Mouse (Mus musculus): ENCODE measurements around the gene Faf1. TPM values are rescaled to one million over a fixed set of nuclear protein-coding genes. Genes with fewer than 3 reads are reported as not detected.

Faf1 gene
- polyA plus RNA-seq, 1 experiment from 2014 or later, result 17.0 TPM

DNA sequence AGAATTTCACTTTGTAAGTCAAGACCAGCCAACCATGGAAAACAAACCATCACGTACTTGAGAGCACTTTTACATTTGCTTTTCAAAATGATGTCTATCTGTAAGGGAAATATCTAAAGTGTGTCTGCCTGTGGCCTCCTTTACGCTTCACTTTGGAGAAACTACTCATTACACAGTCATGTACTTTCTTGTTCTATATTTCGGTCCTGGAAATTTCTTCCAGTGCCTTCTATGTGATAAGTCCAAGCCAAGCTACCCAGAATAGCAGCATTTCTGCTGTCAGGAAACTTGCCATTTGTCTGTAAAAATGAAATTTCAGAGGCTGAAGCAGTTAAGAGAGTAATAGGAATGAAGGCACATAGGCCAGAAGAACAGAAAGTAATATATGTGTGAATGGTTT, 228.1 kb downstream of the Faf1 start:
- Histone ChIP-seq H3K4me2 (ENCODE audit: low read depth, low read length) (no peak overlapping the region), H3K27me3 (ENCODE audit: control insufficient read depth, insufficient read depth, low read length) (no peaks in the 10 kb centered on the region), H3K9ac (ENCODE audit: low read length) (no peak overlapping the region), H3K27ac (ENCODE audit: low read length) (no peak overlapping the region), H3K4me3 (replicated peaks; ENCODE audit: low read length) (no peak overlapping the region), H3K4me1 (ENCODE audit: control insufficient read depth, insufficient read depth, low read length) (no peaks in the 10 kb centered on the region), H3K36me3 (ENCODE audit: control insufficient read depth, insufficient read depth, low read length) (no peaks in the 10 kb centered on the region), H3K9me3 (replicated peaks; ENCODE audit: control insufficient read depth, low read length) (no peaks in the 10 kb centered on the region)
- WGBS, result 92% methylated on average over 3 of the region's 3 CpGs
- ATAC-seq (ENCODE audit: insufficient read depth, low FRiP score), result no peak

DNA sequence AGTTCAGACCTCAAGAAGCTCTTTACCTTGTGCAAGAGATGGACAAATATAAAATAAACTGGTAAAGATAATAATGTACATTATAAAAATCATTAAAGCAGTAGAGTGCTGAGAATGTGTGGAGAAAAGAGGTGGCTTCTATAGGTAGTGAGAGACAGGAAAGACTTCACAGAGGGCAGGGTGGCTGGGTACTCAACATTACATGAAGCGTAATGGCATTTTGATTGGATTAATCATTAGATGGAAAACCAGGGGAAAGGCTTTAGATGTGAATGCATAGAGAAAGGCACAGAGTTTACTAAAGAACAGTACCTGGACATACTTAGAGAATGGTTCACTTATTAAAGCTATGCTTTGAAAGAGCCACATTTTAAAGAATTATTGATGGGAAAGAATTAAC, 252.7 kb downstream of the Faf1 start:
- Histone ChIP-seq H3K9ac (ENCODE audit: low read length) (no peak overlapping the region), H3K9me3 (replicated peaks; ENCODE audit: control insufficient read depth, low read length) (no peaks in the 10 kb centered on the region), H3K36me3 (ENCODE audit: control insufficient read depth, insufficient read depth, low read length) (no peaks in the 10 kb centered on the region), H3K4me2 (ENCODE audit: low read depth, low read length) (no peak overlapping the region), H3K4me1 (ENCODE audit: control insufficient read depth, insufficient read depth, low read length) (no peaks in the 10 kb centered on the region), H3K4me3 (replicated peaks; ENCODE audit: low read length) (no peak overlapping the region), H3K27me3 (ENCODE audit: control insufficient read depth, insufficient read depth, low read length) (no peaks in the 10 kb centered on the region), H3K27ac (ENCODE audit: low read length) (no peak overlapping the region)
- ATAC-seq (ENCODE audit: insufficient read depth, low FRiP score), result no peak
- 88% methylated on average over 1 of the region's 1 CpGs for WGBS

DNA sequence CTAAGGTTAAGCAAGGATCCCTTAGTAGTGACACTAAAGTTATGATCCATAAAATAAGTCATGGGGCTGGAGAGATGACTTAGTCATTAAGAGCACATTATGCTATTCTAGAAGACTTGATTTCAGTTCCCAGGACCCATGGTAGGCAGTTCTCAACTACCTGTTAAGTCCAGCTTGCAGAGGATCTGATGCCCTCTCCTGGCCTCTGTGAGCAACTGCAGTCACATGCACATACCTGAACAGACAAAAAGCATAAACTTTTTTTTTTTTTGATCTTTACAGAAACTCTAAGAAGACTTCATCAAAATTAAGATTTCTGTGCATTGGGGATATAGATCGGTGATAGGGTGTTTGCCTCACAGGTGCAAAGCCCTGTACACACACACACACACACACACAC, 254.1 kb downstream of the Faf1 start:
- H3K9ac ChIP-seq (ENCODE audit: low read length), result no peak overlapping the region
- 95% methylated on average over 1 of the region's 1 CpGs for WGBS
- H3K27ac ChIP-seq (ENCODE audit: low read length), result no peak overlapping the region
- no peak overlapping the region for H3K4me3 ChIP-seq (replicated peaks; ENCODE audit: low read length)
- no peak for ATAC-seq (ENCODE audit: insufficient read depth, low FRiP score)
- H3K4me2 ChIP-seq (ENCODE audit: low read depth, low read length), result no peak overlapping the region
- H3K27me3 ChIP-seq (ENCODE audit: control insufficient read depth, insufficient read depth, low read length), result no peaks in the 10 kb centered on the region
- no peaks in the 10 kb centered on the region for H3K9me3 ChIP-seq (replicated peaks; ENCODE audit: control insufficient read depth, low read length)
- H3K36me3 ChIP-seq (ENCODE audit: control insufficient read depth, insufficient read depth, low read length), result no peaks in the 10 kb centered on the region
- H3K4me1 ChIP-seq (ENCODE audit: control insufficient read depth, insufficient read depth, low read length), result no peaks in the 10 kb centered on the region

DNA sequence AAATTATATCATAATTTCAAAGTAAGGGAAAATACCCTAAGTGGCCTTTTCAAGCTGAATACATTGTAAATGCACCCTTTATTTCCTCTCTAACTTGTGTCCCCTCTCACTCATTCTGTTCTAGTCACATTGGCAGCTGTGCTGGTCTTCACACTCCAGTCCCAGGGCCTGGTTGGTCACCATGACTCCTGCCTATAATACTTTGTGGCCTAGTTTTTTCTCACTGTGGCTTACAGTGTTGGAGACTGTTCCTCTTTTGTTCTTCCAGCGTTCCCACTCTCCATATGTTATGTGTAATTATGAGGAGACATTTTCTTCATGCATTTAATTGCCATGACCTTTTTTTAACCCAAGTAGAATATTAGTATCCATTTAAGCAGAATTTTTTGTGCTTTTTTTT, 254.5 kb downstream of the Faf1 start:
- Histone ChIP-seq H3K9ac (ENCODE audit: low read length) (no peak overlapping the region), H3K27ac (ENCODE audit: low read length) (no peak overlapping the region), H3K9me3 (replicated peaks; ENCODE audit: control insufficient read depth, low read length) (no peaks in the 10 kb centered on the region), H3K4me3 (replicated peaks; ENCODE audit: low read length) (no peak overlapping the region), H3K4me2 (ENCODE audit: low read depth, low read length) (no peak overlapping the region), H3K36me3 (ENCODE audit: control insufficient read depth, insufficient read depth, low read length) (no peaks in the 10 kb centered on the region), H3K4me1 (ENCODE audit: control insufficient read depth, insufficient read depth, low read length) (no peaks in the 10 kb centered on the region), H3K27me3 (ENCODE audit: control insufficient read depth, insufficient read depth, low read length) (no peaks in the 10 kb centered on the region)
- WGBS, result 89% methylated on average over 1 of the region's 1 CpGs
- no peak for ATAC-seq (ENCODE audit: insufficient read depth, low FRiP score)

DNA sequence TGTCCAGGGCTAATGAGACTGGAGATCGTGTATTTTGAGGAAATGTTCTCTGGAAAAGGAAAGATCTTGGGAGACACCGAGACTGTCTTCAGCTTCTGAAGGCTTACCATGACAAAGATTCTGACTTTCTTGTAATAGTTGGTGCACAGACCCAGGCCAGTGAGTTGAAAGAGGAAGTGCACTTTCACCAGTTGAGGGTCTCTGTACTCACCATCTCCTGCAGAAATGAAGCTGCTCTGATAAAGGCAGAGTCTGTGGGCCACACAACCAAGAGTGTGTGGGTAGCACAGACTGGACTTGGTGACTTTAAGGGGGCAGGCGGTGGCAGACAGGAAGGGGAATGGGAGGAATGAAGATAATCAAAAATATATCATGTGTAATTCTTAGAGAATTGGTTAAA, 260.2 kb downstream of the Faf1 start:
- H3K4me3 ChIP-seq (replicated peaks; ENCODE audit: low read length), result no peak overlapping the region
- WGBS, result 92% methylated on average over 3 of the region's 3 CpGs
- H3K36me3 ChIP-seq (ENCODE audit: control insufficient read depth, insufficient read depth, low read length), result no peaks in the 10 kb centered on the region
- H3K27me3 ChIP-seq (ENCODE audit: control insufficient read depth, insufficient read depth, low read length), result no peaks in the 10 kb centered on the region
- no peak overlapping the region for H3K9ac ChIP-seq (ENCODE audit: low read length)
- no peak overlapping the region for H3K27ac ChIP-seq (ENCODE audit: low read length)
- ATAC-seq (ENCODE audit: insufficient read depth, low FRiP score), result no peak
- H3K9me3 ChIP-seq (replicated peaks; ENCODE audit: control insufficient read depth, low read length), result no peaks in the 10 kb centered on the region
- H3K4me2 ChIP-seq (ENCODE audit: low read depth, low read length), result no peak overlapping the region
- no peaks in the 10 kb centered on the region; the same call in 1 of the 2 replicates for H3K4me1 ChIP-seq (ENCODE audit: control insufficient read depth, insufficient read depth, low read length)

DNA sequence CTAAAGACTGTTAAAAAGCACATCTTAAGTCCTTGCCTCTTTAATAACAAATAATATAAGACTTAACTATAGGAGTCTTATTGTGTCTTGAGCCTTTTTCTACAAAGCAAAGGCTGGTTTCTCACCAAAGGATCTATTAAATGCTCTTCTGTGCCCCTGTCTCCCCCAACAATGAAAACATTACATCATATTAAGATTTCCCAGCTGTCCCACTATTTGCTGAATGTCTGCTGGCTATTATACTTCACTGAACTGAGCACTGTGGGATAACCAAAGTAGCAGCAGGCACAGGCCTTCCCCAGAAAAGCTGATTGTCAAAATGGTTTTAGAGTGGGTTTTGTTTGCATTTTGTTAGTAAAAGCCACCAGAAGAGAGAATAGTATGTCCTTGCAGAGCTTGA, 262.9 kb downstream of the Faf1 start:
- Histone ChIP-seq H3K27ac (ENCODE audit: low read length) (no peak overlapping the region), H3K9ac (ENCODE audit: low read length) (no peak overlapping the region), H3K4me1 (ENCODE audit: control insufficient read depth, insufficient read depth, low read length) (no peaks in the 10 kb centered on the region; the same call in 1 of the 2 replicates), H3K9me3 (replicated peaks; ENCODE audit: control insufficient read depth, low read length) (no peaks in the 10 kb centered on the region), H3K4me3 (replicated peaks; ENCODE audit: low read length) (no peak overlapping the region), H3K36me3 (ENCODE audit: control insufficient read depth, insufficient read depth, low read length) (no peaks in the 10 kb centered on the region), H3K27me3 (ENCODE audit: control insufficient read depth, insufficient read depth, low read length) (no peaks in the 10 kb centered on the region), H3K4me2 (ENCODE audit: low read depth, low read length) (no peak overlapping the region)
- ATAC-seq (ENCODE audit: insufficient read depth, low FRiP score), result no peak

DNA sequence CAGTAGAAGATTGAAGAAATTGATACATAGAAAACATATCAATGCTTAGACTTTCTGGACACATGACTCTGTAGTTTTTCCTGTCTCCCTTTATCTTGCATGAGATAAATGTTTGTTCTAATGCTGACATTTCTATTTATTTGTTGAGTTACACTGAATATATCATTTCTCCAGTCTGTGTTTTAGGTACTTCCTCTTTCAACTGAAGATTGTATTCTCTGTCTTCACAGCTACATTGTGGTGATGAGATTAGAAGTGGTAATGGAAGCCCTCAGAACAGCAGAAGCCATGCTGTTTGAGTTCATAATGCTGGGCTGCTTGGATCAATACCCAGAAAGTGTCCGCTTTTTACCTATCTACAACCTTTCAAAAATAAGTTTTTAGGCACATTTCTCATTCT, 269.2 kb downstream of the Faf1 start:
- Histone ChIP-seq H3K4me2 (ENCODE audit: low read depth, low read length) (no peak overlapping the region), H3K4me3 (replicated peaks; ENCODE audit: low read length) (no peak overlapping the region), H3K4me1 (ENCODE audit: control insufficient read depth, insufficient read depth, low read length) (no peaks in the 10 kb centered on the region), H3K27ac (ENCODE audit: low read length) (no peak overlapping the region), H3K27me3 (ENCODE audit: control insufficient read depth, insufficient read depth, low read length) (no peaks in the 10 kb centered on the region), H3K9ac (ENCODE audit: low read length) (no peak overlapping the region), H3K36me3 (ENCODE audit: control insufficient read depth, insufficient read depth, low read length) (no peaks in the 10 kb centered on the region), H3K9me3 (replicated peaks; ENCODE audit: control insufficient read depth, low read length) (no peaks in the 10 kb centered on the region)
- no peak for ATAC-seq (ENCODE audit: insufficient read depth, low FRiP score)
- 96% methylated on average over 1 of the region's 1 CpGs for WGBS

DNA sequence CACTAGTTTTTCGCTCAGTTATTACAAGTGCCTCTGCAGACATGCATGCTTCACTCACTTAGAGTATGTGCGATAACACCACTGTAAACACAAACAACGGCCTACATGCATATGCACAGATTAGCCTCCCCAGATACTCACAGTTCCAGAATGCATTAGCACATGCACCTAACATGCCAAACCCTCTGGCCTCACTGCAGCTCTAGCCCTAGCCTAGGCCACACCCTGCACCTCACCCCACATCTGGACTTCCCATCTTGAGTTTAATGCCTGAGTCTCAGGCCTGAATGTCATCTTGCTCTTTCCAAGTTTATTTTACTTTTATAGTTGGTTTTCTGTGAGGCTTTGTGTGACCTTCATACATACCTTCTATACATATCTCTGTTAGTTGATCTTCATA, 272.9 kb downstream of the Faf1 start:
- WGBS, result 93% methylated on average over 3 of the region's 3 CpGs
- no peaks in the 10 kb centered on the region for H3K27me3 ChIP-seq (ENCODE audit: control insufficient read depth, insufficient read depth, low read length)
- H3K4me3 ChIP-seq (replicated peaks; ENCODE audit: low read length), result no peak overlapping the region
- no peaks in the 10 kb centered on the region for H3K36me3 ChIP-seq (ENCODE audit: control insufficient read depth, insufficient read depth, low read length)
- H3K4me2 ChIP-seq (ENCODE audit: low read depth, low read length), result no peak overlapping the region
- no peaks in the 10 kb centered on the region for H3K9me3 ChIP-seq (replicated peaks; ENCODE audit: control insufficient read depth, low read length)
- no peak overlapping the region for H3K27ac ChIP-seq (ENCODE audit: low read length)
- no peak overlapping the region for H3K9ac ChIP-seq (ENCODE audit: low read length)
- no peak for ATAC-seq (ENCODE audit: insufficient read depth, low FRiP score)
- H3K4me1 ChIP-seq (ENCODE audit: control insufficient read depth, insufficient read depth, low read length), result no peaks in the 10 kb centered on the region

DNA sequence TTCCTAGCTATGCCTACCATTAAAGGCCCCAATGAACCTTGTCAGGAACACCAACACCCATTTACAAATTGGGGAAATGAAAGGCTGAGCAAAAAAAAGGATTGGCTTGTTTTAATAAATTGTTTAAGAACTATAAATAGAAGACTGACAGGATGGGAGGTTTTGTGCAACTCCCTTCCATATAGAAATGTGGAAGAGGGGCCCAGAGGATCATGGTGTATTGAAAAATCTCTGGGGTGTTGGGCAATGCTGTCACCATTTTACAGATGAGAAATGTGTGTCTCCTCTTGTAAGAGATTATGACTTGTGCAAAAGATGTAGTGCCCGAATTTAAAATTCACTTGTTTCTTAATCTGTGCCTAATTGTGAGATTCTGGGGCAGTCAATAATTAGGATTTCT, 277.1 kb downstream of the Faf1 start:
- 95% methylated on average over 1 of the region's 1 CpGs for WGBS

More for the DNA sequence above, 277.1 kb downstream of the Faf1 start:
- ATAC-seq (ENCODE audit: insufficient read depth, low FRiP score), result no peak
- H3K27me3 ChIP-seq (ENCODE audit: control insufficient read depth, insufficient read depth, low read length), result no peaks in the 10 kb centered on the region
- no peaks in the 10 kb centered on the region for H3K9me3 ChIP-seq (replicated peaks; ENCODE audit: control insufficient read depth, low read length)
- H3K4me2 ChIP-seq (ENCODE audit: low read depth, low read length), result no peak overlapping the region
- H3K4me3 ChIP-seq (replicated peaks; ENCODE audit: low read length), result no peak overlapping the region
- no peak overlapping the region for H3K9ac ChIP-seq (ENCODE audit: low read length)
- no peaks in the 10 kb centered on the region for H3K4me1 ChIP-seq (ENCODE audit: control insufficient read depth, insufficient read depth, low read length)
- H3K36me3 ChIP-seq (ENCODE audit: control insufficient read depth, insufficient read depth, low read length), result no peaks in the 10 kb centered on the region
- H3K27ac ChIP-seq (ENCODE audit: low read length), result no peak overlapping the region

Measured in stomach, embryonic 16.5 days (tissue).